Mouse (Mus musculus): ENCODE measurements around the gene Hoxb4. TPM values are rescaled to one million over a fixed set of nuclear protein-coding genes. Genes with fewer than 3 reads are reported as not detected.

The Hoxb4 gene
- total RNA-seq, 1 experiment from 2014 or later, result 14.0 TPM

DNA sequence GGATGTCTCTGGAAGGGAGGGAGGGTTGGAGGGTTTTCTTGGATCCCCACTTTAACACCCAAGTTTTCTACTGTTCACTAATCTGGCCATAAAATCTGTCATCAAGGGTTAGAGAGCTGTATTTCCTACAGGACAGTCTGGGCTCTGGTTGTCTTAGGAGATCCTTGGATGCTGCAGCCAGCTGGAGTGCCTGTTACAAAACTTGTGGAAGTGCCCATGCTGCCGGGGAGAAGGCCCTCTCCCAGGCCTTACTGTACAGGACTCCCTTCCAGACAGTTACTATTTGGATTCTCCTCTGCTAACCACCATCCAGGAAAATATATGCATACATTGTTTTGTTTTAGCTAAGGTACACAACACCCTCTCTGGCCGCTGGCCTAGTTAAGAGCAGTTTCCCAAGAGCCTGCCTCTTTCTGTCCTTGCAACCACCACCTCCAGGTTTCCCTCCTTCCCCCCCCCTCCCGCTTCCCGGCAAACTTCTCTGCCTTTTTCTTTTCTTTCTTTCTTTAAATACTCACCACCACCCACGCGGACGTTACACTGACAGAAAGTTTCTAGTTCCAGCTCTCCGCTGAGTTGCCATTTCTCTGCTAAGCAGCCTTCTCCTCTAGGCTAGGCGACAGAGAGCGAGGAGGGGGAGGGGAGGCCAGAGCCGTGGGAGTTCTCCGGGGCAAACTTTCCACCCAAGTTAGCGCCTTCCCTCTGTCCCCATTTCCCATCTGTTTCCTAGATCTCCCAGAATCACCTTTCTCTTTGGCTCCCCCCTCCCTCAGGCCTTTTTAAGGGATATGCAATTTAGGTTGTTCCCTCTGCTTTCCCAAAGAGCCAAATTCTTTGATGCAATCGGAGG, 31.6 kb downstream of the Hoxb4 start:
- peak; percentile 73 for DNase-seq

GRCm38 (mm10) chr11:96350341-96350624, 32.2 kb downstream of the Hoxb4 start, which contains the start of gene Hoxb2:
Gene Hoxb2, plus strand, starts transcription at chr11:96350525.
- no peak for DNase-seq

GRCm38 (mm10) chr11:96350791-96351190, 32.7 kb downstream of the Hoxb4 start:
- DNase-seq, result no peak

- peak; percentile 76 for DNase-seq
Observed at GRCm38 (mm10) chr11:96351312-96351711, 33.2 kb downstream of the Hoxb4 start.

- peak; percentile 80 for DNase-seq
Observed at GRCm38 (mm10) chr11:96351831-96352230, 33.8 kb downstream of the Hoxb4 start.

- DNase-seq, result peak; percentile 69
Observed at GRCm38 (mm10) chr11:96352691-96353521, 34.8 kb downstream of the Hoxb4 start.

- DNase-seq, result peak; percentile 57
Observed at GRCm38 (mm10) chr11:96353522-96353841, 35.4 kb downstream of the Hoxb4 start.

- DNase-seq, result peak; percentile 46
Observed at GRCm38 (mm10) chr11:96353939-96354338, 35.9 kb downstream of the Hoxb4 start.

- DNase-seq, result peak; percentile 77
Observed at GRCm38 (mm10) chr11:96354376-96354775, 36.3 kb downstream of the Hoxb4 start.

GRCm38 (mm10) chr11:96354801-96355311, 36.8 kb downstream of the Hoxb4 start:
- no peak for DNase-seq

DNA sequence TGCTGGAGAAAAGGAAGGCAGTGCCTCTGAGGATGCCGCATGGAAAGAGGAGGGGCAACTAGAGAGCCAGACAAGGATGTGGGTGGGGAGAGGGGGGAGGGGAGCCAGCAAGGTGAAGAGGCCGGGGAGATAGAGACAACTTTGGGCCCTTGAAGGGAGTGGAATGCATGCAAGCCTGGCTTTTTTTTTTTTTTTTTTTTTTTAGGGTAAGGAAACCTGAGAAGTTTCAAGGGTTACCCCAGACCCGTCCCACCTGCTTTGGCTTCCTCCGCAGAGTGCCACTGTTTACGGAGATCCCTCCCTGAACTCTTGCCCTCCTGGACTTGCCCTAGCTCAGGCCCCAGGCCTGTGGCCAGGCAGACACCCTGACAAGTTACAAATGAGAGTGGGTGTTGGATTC, 45.7 kb downstream of the Hoxb4 start:
- DNase-seq, result no peak

GRCm38 (mm10) chr11:96365441-96366091, 47.5 kb downstream of the Hoxb4 start, which contains the start of gene Hoxb1:
Gene Hoxb1, plus strand, starts transcription at chr11:96365752.
- no peak for DNase-seq

- DNase-seq, result no peak
Observed at GRCm38 (mm10) chr11:96366092-96367041, 48.3 kb downstream of the Hoxb4 start.

DNA sequence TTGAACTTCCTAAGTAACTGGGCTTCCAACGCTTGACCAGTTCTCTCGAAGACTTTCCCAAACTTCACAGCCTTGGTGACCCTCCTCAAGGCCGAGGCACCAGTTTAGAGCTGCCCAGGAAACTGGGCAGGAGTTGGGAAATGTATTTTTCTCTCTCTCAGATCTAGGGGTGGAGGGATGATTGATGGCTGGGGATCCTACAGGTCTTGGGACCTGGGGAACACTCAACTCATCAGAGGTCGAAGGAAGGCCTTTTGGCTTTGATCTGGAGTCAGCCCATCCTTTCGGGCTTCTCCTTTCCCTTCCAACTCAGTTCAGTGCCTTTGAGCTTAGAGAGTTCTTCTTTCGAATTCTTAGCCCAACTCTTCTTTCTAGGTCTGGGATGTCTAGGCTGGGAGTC, 49.1 kb downstream of the Hoxb4 start:
- no peak for DNase-seq

DNA sequence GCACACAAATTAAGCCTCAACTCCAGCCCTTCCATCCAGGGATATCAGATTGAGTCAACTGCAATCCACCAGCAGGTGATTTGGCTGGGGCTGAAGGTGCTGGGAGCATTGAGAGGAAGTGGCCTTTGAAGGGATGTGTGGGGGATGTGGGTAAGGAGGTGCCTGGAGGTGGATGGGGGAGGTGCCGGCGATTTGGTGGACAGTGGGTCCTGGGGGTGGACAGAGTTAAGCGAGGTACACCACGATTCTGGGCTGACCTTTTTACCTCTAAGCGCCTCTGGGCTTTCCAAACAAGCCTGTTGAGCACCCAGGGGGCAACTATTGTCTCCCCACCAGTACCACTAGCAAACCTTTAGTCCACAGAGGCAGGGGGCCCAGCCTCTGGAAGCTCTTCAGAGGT, 50.6 kb downstream of the Hoxb4 start:
- no peak for DNase-seq

DNA sequence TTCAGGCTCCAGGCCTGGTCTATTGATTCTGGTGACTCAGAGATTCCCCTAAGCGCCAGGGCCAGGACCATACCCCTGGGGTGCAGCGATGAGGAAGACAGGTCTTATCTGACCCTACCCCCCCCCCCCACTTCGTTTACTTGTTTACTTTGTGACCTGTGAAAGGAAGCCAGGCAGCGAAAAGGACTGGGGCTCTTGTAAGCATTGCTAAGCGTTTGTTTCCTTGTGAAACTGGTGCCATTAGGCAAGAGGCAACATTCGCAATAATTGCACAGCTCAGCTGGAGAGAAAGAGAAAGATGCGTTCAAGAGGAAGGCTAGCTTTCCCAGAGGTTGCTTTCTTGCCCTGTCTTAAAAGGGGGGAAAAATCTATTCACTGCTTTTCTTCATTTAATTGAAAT, 51.1 kb downstream of the Hoxb4 start:
- DNase-seq, result no peak

Small RNA genes lying within 50 kb of the gene (microRNA-seq; reads per million reads assigned to microRNA genes)
- gene Mir10a, result 35,720 to 56,963 reads per million in 2 experiments

Other genes starting within 250 kb of the Hoxb4 start
- gene Atp5g1, start 242.6 kb upstream of the Hoxb4 start, total RNA-seq (2021), result 244 and 262 TPM in 2 replicates
- gene Calcoco2, start 206.3 kb upstream of the Hoxb4 start, total RNA-seq (2021), result not detected in 2 replicates
- gene Ttll6, start 184.5 kb upstream of the Hoxb4 start, total RNA-seq (2021), result not detected in 2 replicates
- gene Hoxb13, start 124.0 kb upstream of the Hoxb4 start, total RNA-seq (2021), result not detected in 2 replicates
- 99.3 and 156 TPM in 2 replicates for gene Hoxb9, start 46.8 kb upstream of the Hoxb4 start, total RNA-seq (2021)
- 56.7 and 59.4 TPM in 2 replicates for gene Hoxb8, start 36.4 kb upstream of the Hoxb4 start, total RNA-seq (2021)
- gene Hoxb7, start 31.6 kb upstream of the Hoxb4 start, total RNA-seq (2021), result 34.3 and 37.8 TPM in 2 replicates
- 35.7 and 39.8 TPM in 2 replicates for gene Hoxb6, start 25.8 kb upstream of the Hoxb4 start, total RNA-seq (2021)
- gene Hoxb5, start 14.9 kb upstream of the Hoxb4 start, total RNA-seq (2021), result 17.1 and 18.7 TPM in 2 replicates
- 17.1 and 26.0 TPM in 2 replicates for gene Hoxb3, start 5.1 kb downstream of the Hoxb4 start, total RNA-seq (2021)
- gene Hoxb2, start 32.3 kb downstream of the Hoxb4 start, total RNA-seq (2021), result 18.0 and 19.3 TPM in 2 replicates
- not detected in 2 replicates for gene Hoxb1, start 47.5 kb downstream of the Hoxb4 start, total RNA-seq (2021)
- gene Skap1, start 146.3 kb downstream of the Hoxb4 start, total RNA-seq (2021), result 4.0 and 12.9 TPM in 2 replicates

Measured in adrenal gland, postnatal 14 days (tissue).